Mouse (Mus musculus): ENCODE results near the gene Wdr83os. TPM values are rescaled to one million over a fixed set of nuclear protein-coding genes. Genes with fewer than 3 reads are reported as not detected.
A peak's percentile ranks its signal among the peaks of the same experiment; 100 is the strongest.
"Not testable (repeated sequence)": the region's sequence is repeated elsewhere in the genome, so short reads cannot be mapped to it uniquely, and the experiment has no call there.

The Wdr83os gene
- polyA plus RNA-seq, 1 experiment from 2014 or later: 104 TPM

GRCm38 (mm10) chr8:85071514-85072281 lies 8.8 kb upstream of the Wdr83os start, which contains the start of gene Dhps:
Gene Dhps (plus strand): TSS chr8:85071757.
- H3K27me3 ChIP-seq: no peaks in the 10 kb centered on the region
- ATAC-seq: peak; percentile 68
- TF ChIP-seq CTCF (IDR thresholded peaks at IDR 0.05): no peak
- in situ Hi-C loops (cut with MboI; ENCODE audit: low pct_unique_long_range_greater_than_20kb): no loop called here
- DNase-seq (ENCODE audit: low read depth, low spot score): no peak
- POLR2A ChIA-PET: interaction anchor here (0.6 to 1.4 kb wide), 6 partner anchors 9 to 499 kb away, joined by 3 to 6 read pairs (median 3); no protein-coding TSS in a partner anchor
- CTCF ChIA-PET: interaction anchor here (0.8 to 2.6 kb wide), 4 partner anchors 11 to 46 kb away, joined by 3 to 5 read pairs (median 4); partner anchors contain the start of genes Asna1 and Fbxw9

GRCm38 (mm10) chr8:85072364-85072929 lies 8.1 kb upstream of the Wdr83os start:
- ATAC-seq (no peak), DNase-seq (ENCODE audit: low read depth, low spot score) (no peak)
- POLR2A ChIA-PET: no interaction called here
- in situ Hi-C loops (cut with MboI; ENCODE audit: low pct_unique_long_range_greater_than_20kb): no loop called here
- no peak for TF ChIP-seq CTCF (IDR thresholded peaks at IDR 0.05)
- CTCF ChIA-PET: interaction anchor here (1.3 to 2.6 kb wide), 2 partner anchors 12 to 47 kb away, joined by 5 read pairs; partner anchors contain the start of genes Asna1 and Fbxw9
- no peaks in the 10 kb centered on the region for H3K27me3 ChIP-seq

- TF ChIP-seq CTCF (IDR thresholded peaks at IDR 0.05): no peak
- ATAC-seq (no peak), DNase-seq (ENCODE audit: low read depth, low spot score) (no peak)
- ChIA-PET CTCF (interaction anchor here (1.2 kb wide), 1 partner anchor 10 kb away, joined by 3 read pairs; no protein-coding TSS in a partner anchor), POLR2A (no interaction called here)
- no peaks in the 10 kb centered on the region for H3K27me3 ChIP-seq
- in situ Hi-C loops (cut with MboI; ENCODE audit: low pct_unique_long_range_greater_than_20kb): no loop called here
Observed at GRCm38 (mm10) chr8:85073041-85073612, 7.4 kb upstream of the Wdr83os start.

- no peaks in the 10 kb centered on the region for H3K27me3 ChIP-seq
- TF ChIP-seq CTCF (IDR thresholded peaks at IDR 0.05): no peak
- ATAC-seq: no peak
- DNase-seq (ENCODE audit: low read depth, low spot score): no peak
- CTCF ChIA-PET: no interaction called here
- in situ Hi-C loops (cut with MboI; ENCODE audit: low pct_unique_long_range_greater_than_20kb): no loop called here
- POLR2A ChIA-PET: no interaction called here
Observed at GRCm38 (mm10) chr8:85074167-85074566, 6.4 kb upstream of the Wdr83os start.

GRCm38 (mm10) chr8:85074617-85075016 lies 5.9 kb upstream of the Wdr83os start:
- CTCF ChIA-PET: no interaction called here

GRCm38 (mm10) chr8:85076001-85076400 lies 4.5 kb upstream of the Wdr83os start:
- CTCF ChIA-PET: interaction anchor here (0.9 to 2.7 kb wide), 9 partner anchors 9 to 95 kb away, joined by 3 to 10 read pairs (median 3); partner anchors contain the start of genes Gm5741 and Tnpo2
- in situ Hi-C loops (cut with MboI; ENCODE audit: low pct_unique_long_range_greater_than_20kb): no loop called here
- POLR2A ChIA-PET: interaction anchor here (0.7 to 1.1 kb wide), 3 partner anchors 16 to 40 kb away, joined by 3 to 4 read pairs (median 3); partner anchors contain the start of genes Fbxw9 and Tnpo2
- ATAC-seq (peak; percentile 29), DNase-seq (ENCODE audit: low read depth, low spot score) (no peak)
- no peaks in the 10 kb centered on the region for H3K27me3 ChIP-seq
- no peak for TF ChIP-seq CTCF (IDR thresholded peaks at IDR 0.05)

More at GRCm38 (mm10) chr8:85074617-85075016, 5.9 kb upstream of the Wdr83os start:
- DNase-seq (ENCODE audit: low read depth, low spot score): no peak
- in situ Hi-C loops (cut with MboI; ENCODE audit: low pct_unique_long_range_greater_than_20kb): no loop called here
- H3K27me3 ChIP-seq: no peaks in the 10 kb centered on the region
- TF ChIP-seq CTCF (IDR thresholded peaks at IDR 0.05): no peak
- POLR2A ChIA-PET: no interaction called here
- no peak for ATAC-seq

GRCm38 (mm10) chr8:85076993-85077392 lies 3.5 kb upstream of the Wdr83os start:
- DNase-seq (ENCODE audit: low read depth, low spot score) (no peak), ATAC-seq (peak; percentile 33)
- in situ Hi-C loops (cut with MboI; ENCODE audit: low pct_unique_long_range_greater_than_20kb): no loop called here
- POLR2A ChIA-PET: no interaction called here
- CTCF ChIA-PET: interaction anchor here (0.6 to 2.7 kb wide), 12 partner anchors 8 to 94 kb away, joined by 3 to 10 read pairs (median 3); partner anchors contain the start of genes Gm5741 and Tnpo2
- TF ChIP-seq CTCF (IDR thresholded peaks at IDR 0.05): no peak
- no peaks in the 10 kb centered on the region for H3K27me3 ChIP-seq

- DNase-seq (ENCODE audit: low read depth, low spot score) (no peak), ATAC-seq (no peak)
- in situ Hi-C loops (cut with MboI; ENCODE audit: low pct_unique_long_range_greater_than_20kb): no loop called here
- H3K27me3 ChIP-seq: no peaks in the 10 kb centered on the region
- CTCF ChIA-PET: no interaction called here
- POLR2A ChIA-PET: interaction anchor here (0.8 kb wide), 1 partner anchor 9 kb away, joined by 3 read pairs; no protein-coding TSS in a partner anchor
- TF ChIP-seq CTCF (IDR thresholded peaks at IDR 0.05): no peak
Observed at GRCm38 (mm10) chr8:85080214-85080531, 367 bp upstream of the Wdr83os start.

GRCm38 (mm10) chr8:85081216-85081555 lies 646 bp downstream of the Wdr83os start, which contains the start of gene Wdr83:
Gene Wdr83 (minus strand): TSS chr8:85081306.
- no peak for TF ChIP-seq CTCF (IDR thresholded peaks at IDR 0.05)
- DNase-seq (ENCODE audit: low read depth, low spot score) (no peak), ATAC-seq (peak; percentile 27)
- ChIA-PET CTCF (interaction anchor here (1.4 kb wide), 1 partner anchor 14 kb away, joined by 3 read pairs; no protein-coding TSS in a partner anchor), POLR2A (no interaction called here)
- in situ Hi-C loops (cut with MboI; ENCODE audit: low pct_unique_long_range_greater_than_20kb): no loop called here
- H3K27me3 ChIP-seq: no peaks in the 10 kb centered on the region

- ATAC-seq; H3K27me3 ChIP-seq; in situ Hi-C loops (cut with MboI; ENCODE audit: low pct_unique_long_range_greater_than_20kb); POLR2A ChIA-PET; DNase-seq (ENCODE audit: low read depth, low spot score): not testable (repeated sequence)
- CTCF ChIA-PET: interaction anchor here (1.4 kb wide), 1 partner anchor 13 kb away, joined by 3 read pairs; no protein-coding TSS in a partner anchor
Observed at GRCm38 (mm10) chr8:85082169-85082568, 1.6 kb downstream of the Wdr83os start.
